Comparison of ENCODE assay signal across 14 mouse cellular contexts in genomic region chr12:11837819-11838472, GRCm38 (mm10).
DNase-seq lines count a peak whose midpoint lies in the region; ATAC-seq lines count a peak whose summit lies in the region.
"Had no signal": no experiment of that assay in that cellular context is flagged by ENCODE, and none has a peak within 500 bp of the region (broad histone marks: within the 10 kb centered on the region; RNA-seq: fewer than 3 reads in every experiment).

No protein-coding gene starts in this region.

- no peaks in the 10 kb centered on the region for H3K27me3 ChIP-seq in heart, embryonic 11.5 days (ENCODE audit: control insufficient read depth, insufficient read depth, low read length)
- H3K27me3 ChIP-seq in liver, embryonic 11.5 days (replicated peaks; ENCODE audit: control insufficient read depth, insufficient read depth, low read length): no peaks in the 10 kb centered on the region
- H3K27me3 ChIP-seq: midbrain, embryonic 13.5 days had no signal

- H3K4me2 ChIP-seq in heart, embryonic 11.5 days: no peak overlapping the region
- no peak overlapping the region for H3K4me2 ChIP-seq in liver, embryonic 11.5 days
- H3K4me2 ChIP-seq: midbrain, embryonic 13.5 days had no signal

- no peaks in the 10 kb centered on the region for H3K4me1 ChIP-seq in heart, embryonic 11.5 days (ENCODE audit: control insufficient read depth, insufficient read depth, low read length)
- no peaks in the 10 kb centered on the region for H3K4me1 ChIP-seq in liver, embryonic 11.5 days (replicated peaks; ENCODE audit: control insufficient read depth, insufficient read depth, low read length)
- H3K4me1 ChIP-seq: hindbrain, embryonic 10.5 days; midbrain, embryonic 13.5 days had no signal

- no peak overlapping the region for H3K9ac ChIP-seq in heart, embryonic 11.5 days (ENCODE audit: low read depth, low read length)
- no peak overlapping the region for H3K9ac ChIP-seq in liver, embryonic 11.5 days (ENCODE audit: low read depth, low read length)
- H3K9ac ChIP-seq: midbrain, embryonic 13.5 days had no signal

- no peak overlapping the region for H3K27ac ChIP-seq in heart, embryonic 11.5 days (ENCODE audit: low read depth, low read length)
- no peak overlapping the region for H3K27ac ChIP-seq in liver, embryonic 11.5 days (ENCODE audit: low read depth, low read length)
- H3K27ac ChIP-seq: hindbrain, embryonic 10.5 days; midbrain, embryonic 13.5 days had no signal

- no peak overlapping the region for H3K4me3 ChIP-seq in heart, embryonic 11.5 days (ENCODE audit: low read depth, low read length)
- H3K4me3 ChIP-seq in liver, embryonic 11.5 days (ENCODE audit: low read depth, low read length): no peak overlapping the region
- H3K4me3 ChIP-seq: hindbrain, embryonic 10.5 days; midbrain, embryonic 13.5 days had no signal

- WGBS in heart, embryonic 11.5 days (ENCODE audit: insufficient replicate concordance): 46% methylated on average over 3 of the region's 3 CpGs
- 59% methylated on average over 3 of the region's 3 CpGs for WGBS in liver, embryonic 11.5 days

- DNase-seq in heart, postnatal 4 days: peak; percentile 4
- DNase-seq in brain, adult 2 months (ENCODE audit: low read depth, low spot score): peak; percentile 83
- DNase-seq in left cerebral cortex, adult 9 months (ENCODE audit: low spot score in 2 of 2): peak; percentile 11 to 57
- DNase-seq in lung, postnatal 25 days (ENCODE audit: low spot score): peak; percentile 33
- DNase-seq in embryo, embryonic 10.5 days (ENCODE audit: low spot score): no peak
- no peak for DNase-seq in thymus, postnatal 14 days
- no peak for DNase-seq in liver, embryonic 11.5 days (ENCODE audit: low spot score)
- DNase-seq: embryo, embryonic 11 days; heart, adult 11 months; kidney, postnatal 36 days; spleen, adult 18-20 months had no signal

- no peak for ATAC-seq in heart, embryonic 11.5 days (replicated peaks; ENCODE audit: insufficient number of reproducible peaks, low FRiP score, low TSS enrichment)
- no peak for ATAC-seq in liver, embryonic 11.5 days (replicated peaks; ENCODE audit: low FRiP score)
- ATAC-seq: midbrain, embryonic 13.5 days had no signal

- no peaks in the 10 kb centered on the region for H3K9me3 ChIP-seq in heart, embryonic 11.5 days (replicated peaks; ENCODE audit: control insufficient read depth, low read length)
- H3K9me3 ChIP-seq in liver, embryonic 11.5 days (ENCODE audit: control insufficient read depth, low read length): no peaks in the 10 kb centered on the region
- H3K9me3 ChIP-seq: hindbrain, embryonic 10.5 days; midbrain, embryonic 13.5 days had no signal

- H3K36me3 ChIP-seq in heart, embryonic 11.5 days (ENCODE audit: control insufficient read depth, insufficient read depth, low read length): no peaks in the 10 kb centered on the region
- no peaks in the 10 kb centered on the region for H3K36me3 ChIP-seq in liver, embryonic 11.5 days (ENCODE audit: control insufficient read depth, insufficient read depth, low read length)
- H3K36me3 ChIP-seq: hindbrain, embryonic 10.5 days; midbrain, embryonic 13.5 days had no signal

Comparison
In these comparisons a context has a peak if more than half of its experiments do, and no peak if none do; other contexts are left out.
1. DNase-seq: peak in heart, postnatal 4 days (single experiment), brain, adult 2 months (single experiment), left cerebral cortex, adult 9 months (2 of 2) and lung, postnatal 25 days (single experiment); none in embryo, embryonic 10.5 days (single experiment), thymus, postnatal 14 days (single experiment) and liver, embryonic 11.5 days (single experiment).